9 mouse cellular contexts compared by ENCODE assay signal in the genomic region with DNA sequence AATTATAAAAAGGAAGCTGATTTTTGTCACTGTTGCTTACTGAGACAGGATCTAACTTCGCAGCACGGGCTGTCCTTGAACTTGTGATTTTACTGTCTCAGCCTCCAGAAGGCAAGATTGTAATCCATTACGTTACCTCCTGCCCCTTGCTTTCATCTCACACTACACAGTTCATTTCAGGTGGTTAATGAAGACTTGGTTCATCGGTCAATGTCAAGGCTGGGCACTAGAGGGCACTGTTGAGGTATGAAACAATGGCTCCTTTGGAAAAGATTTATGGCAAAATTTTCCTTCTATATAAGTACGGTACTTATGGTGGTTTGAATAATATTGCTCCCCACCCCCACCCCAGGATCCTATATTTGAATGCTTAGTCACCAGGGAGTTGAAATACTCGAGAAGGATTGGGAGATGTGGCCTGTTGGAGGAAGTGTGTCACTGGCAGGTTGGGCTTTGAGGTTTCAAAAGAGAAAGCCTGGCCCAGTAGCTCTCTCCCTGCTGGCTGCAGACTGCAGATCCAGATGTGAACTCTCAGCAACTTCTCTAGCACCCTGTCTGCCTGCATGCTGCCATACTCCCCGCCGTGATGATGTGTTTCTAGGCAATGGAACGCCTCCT. TPM values are rescaled to one million over a fixed set of nuclear protein-coding genes. Genes with fewer than 3 reads are reported as not detected.
DNase-seq lines count a peak whose midpoint lies in the region; ATAC-seq and TF ChIP-seq lines count a peak whose summit lies in the region.
"Had no signal": no experiment of that assay in that cellular context is flagged by ENCODE, and none has a peak within 500 bp of the region (broad histone marks: within the 10 kb centered on the region; RNA-seq: fewer than 3 reads in every experiment).

No protein-coding gene starts in this region.

- H3K27ac ChIP-seq in kidney, adult 2 months (ENCODE audit: insufficient read depth, low read depth, low read length): no peak overlapping the region
- H3K27ac ChIP-seq in kidney, embryonic 15.5 days: no peak overlapping the region
- no peak overlapping the region for H3K27ac ChIP-seq in neural tube, embryonic 15.5 days (replicated peaks)
- H3K27ac ChIP-seq: lung, embryonic 15.5 days had no signal

- ATAC-seq in kidney, embryonic 15.5 days (replicated peaks; ENCODE audit: low FRiP score): no peak
- 0 out of 2 replicates have a peak, but pooled peaks have one; percentile 21 for ATAC-seq in neural tube, embryonic 15.5 days (ENCODE audit: low FRiP score)

- no peak for TF ChIP-seq POLR2A in kidney, adult 2 months (IDR thresholded peaks at IDR 0.05; ENCODE audit: low read depth, low read length)

- no peaks in the 10 kb centered on the region for H3K9me3 ChIP-seq in kidney, embryonic 15.5 days (replicated peaks)
- H3K9me3 ChIP-seq in neural tube, embryonic 15.5 days (replicated peaks): no peaks in the 10 kb centered on the region
- H3K9me3 ChIP-seq: lung, embryonic 15.5 days had no signal

- no peak overlapping the region for H3K9ac ChIP-seq in kidney, embryonic 15.5 days
- H3K9ac ChIP-seq in neural tube, embryonic 15.5 days (replicated peaks): no peak overlapping the region
- H3K9ac ChIP-seq: lung, embryonic 15.5 days had no signal

- H3K36me3 ChIP-seq in kidney, adult 2 months (ENCODE audit: control insufficient read depth, insufficient read depth, low read length): no peaks in the 10 kb centered on the region
- peaks cover 9% of the 10 kb centered on the region for H3K36me3 ChIP-seq in kidney, embryonic 15.5 days
- H3K36me3 ChIP-seq in neural tube, embryonic 15.5 days: no peaks in the 10 kb centered on the region
- H3K36me3 ChIP-seq: lung, embryonic 15.5 days had no signal

- no peak overlapping the region for H3K4me3 ChIP-seq in kidney, adult 2 months (ENCODE audit: insufficient read depth, low read depth, low read length)
- no peak overlapping the region for H3K4me3 ChIP-seq in kidney, embryonic 15.5 days (replicated peaks)
- no peak overlapping the region for H3K4me3 ChIP-seq in neural tube, embryonic 15.5 days (replicated peaks)
- H3K4me3 ChIP-seq: lung, embryonic 15.5 days had no signal

- WGBS in kidney, adult 2 months: 35% methylated on average over 9 of the region's 9 CpGs
- 35% methylated on average over 9 of the region's 9 CpGs for WGBS in kidney, embryonic 15.5 days
- WGBS in neural tube, embryonic 15.5 days: 34% methylated on average over 9 of the region's 9 CpGs

- TF ChIP-seq CTCF in kidney, adult 2 months (conservative IDR thresholded peaks at IDR 0.05; ENCODE audit: insufficient read depth, insufficient read length, low read depth, low read length): peak; percentile 33; the same call in 1 of the 2 replicates

- intact Hi-C loops in left cerebral cortex, postnatal 36 days (cut with DNase I): no loop called here

- H3K27me3 ChIP-seq in kidney, adult 2 months (replicated peaks; ENCODE audit: control insufficient read depth, insufficient read depth, low read length): no peaks in the 10 kb centered on the region
- H3K27me3 ChIP-seq in kidney, embryonic 15.5 days: no peaks in the 10 kb centered on the region
- no peaks in the 10 kb centered on the region for H3K27me3 ChIP-seq in neural tube, embryonic 15.5 days (replicated peaks)
- H3K27me3 ChIP-seq: lung, embryonic 15.5 days had no signal

- H3K4me2 ChIP-seq in kidney, embryonic 15.5 days: no peak overlapping the region
- H3K4me2 ChIP-seq in neural tube, embryonic 15.5 days: no peak overlapping the region
- H3K4me2 ChIP-seq: lung, embryonic 15.5 days had no signal

- H3K4me1 ChIP-seq in kidney, adult 2 months (ENCODE audit: control insufficient read depth, insufficient read depth, low read length): 0 out of 2 replicates have a peak, but pooled peaks cover 3% of the 10 kb centered on the region
- H3K4me1 ChIP-seq in kidney, embryonic 15.5 days: no peaks in the 10 kb centered on the region
- no peaks in the 10 kb centered on the region for H3K4me1 ChIP-seq in neural tube, embryonic 15.5 days
- H3K4me1 ChIP-seq: lung, embryonic 15.5 days had no signal

- peak; percentile 54 for DNase-seq in kidney, adult 2 months
- peak; percentile 56 for DNase-seq in ES-CJ7 (ENCODE audit: low read depth, low spot score)
- DNase-seq in cerebellum, adult 18-20 months: peak; percentile 46 to 60
- peak; percentile 51 to 61 for DNase-seq in frontal cortex, postnatal 25 days (ENCODE audit: low spot score in 2 of 2)
- DNase-seq in left cerebral cortex, postnatal 36 days (ENCODE audit: low spot score in 2 of 2): peak; percentile 32 to 35
- no peak for DNase-seq in urinary bladder, adult 18-20 months (ENCODE audit: low spot score in 2 of 2)

RNA-seq across cellular contexts. Expression of gene Kin, which starts 18.3 kb away (rescaled TPM):
- polyA plus RNA-seq in kidney, adult 2 months (2012; rRNA removed): 3.2 and 4.6 TPM in 2 replicates
- polyA plus RNA-seq in kidney, embryonic 15.5 days (2015; fragmentation: Nextera tagmentation; extraction: Ambion mirVana): 29.6 and 33.3 TPM in 2 replicates
- total RNA-seq in left cerebral cortex, postnatal 36 days (2021): 10 to 100 TPM; 10.8 to 13.6 TPM
- polyA plus RNA-seq in neural tube, embryonic 15.5 days (2015; fragmentation: Nextera tagmentation; extraction: Ambion mirVana): 26.9 and 30.7 TPM in 2 replicates

RNA-seq across cellular contexts. Expression of gene Atp5c1, which starts 18.4 kb away (rescaled TPM):
- 786 and 1,002 TPM in 2 replicates for polyA plus RNA-seq in kidney, adult 2 months (2012; rRNA removed)
- polyA plus RNA-seq in kidney, embryonic 15.5 days (2015; fragmentation: Nextera tagmentation; extraction: Ambion mirVana): 661 and 685 TPM in 2 replicates
- 100 to 1,000 TPM; 247 to 250 TPM for total RNA-seq in left cerebral cortex, postnatal 36 days (2021)
- polyA plus RNA-seq in neural tube, embryonic 15.5 days (2015; fragmentation: Nextera tagmentation; extraction: Ambion mirVana): 622 and 639 TPM in 2 replicates

RNA-seq across cellular contexts. Expression of gene Itih2, which starts 32.5 kb away (rescaled TPM):
- polyA plus RNA-seq in kidney, adult 2 months (2012; rRNA removed): 0.78 and 1.0 TPM in 2 replicates
- polyA plus RNA-seq in kidney, embryonic 15.5 days (2015; fragmentation: Nextera tagmentation; extraction: Ambion mirVana): 2.3 and 4.4 TPM in 2 replicates
- 1 to 10 TPM; 1.9 to 3.6 TPM for total RNA-seq in left cerebral cortex, postnatal 36 days (2021)
- 1.2 and 2.6 TPM in 2 replicates for polyA plus RNA-seq in neural tube, embryonic 15.5 days (2015; fragmentation: Nextera tagmentation; extraction: Ambion mirVana)

RNA-seq across cellular contexts. Expression of gene Taf3, which starts 50.3 kb away (rescaled TPM):
- 5.3 and 6.5 TPM in 2 replicates for polyA plus RNA-seq in kidney, adult 2 months (2012; rRNA removed)
- 16.4 TPM in 2 replicates for polyA plus RNA-seq in kidney, embryonic 15.5 days (2015; fragmentation: Nextera tagmentation; extraction: Ambion mirVana)
- total RNA-seq in left cerebral cortex, postnatal 36 days (2021): 10 to 100 TPM; 13.0 to 17.4 TPM
- polyA plus RNA-seq in neural tube, embryonic 15.5 days (2015; fragmentation: Nextera tagmentation; extraction: Ambion mirVana): 12.0 and 13.1 TPM in 2 replicates

RNA-seq across cellular contexts. Expression of gene Itih5, which starts 54.7 kb away (rescaled TPM):
- 14.0 and 14.1 TPM in 2 replicates for polyA plus RNA-seq in kidney, adult 2 months (2012; rRNA removed)
- 5.8 and 6.9 TPM in 2 replicates for polyA plus RNA-seq in kidney, embryonic 15.5 days (2015; fragmentation: Nextera tagmentation; extraction: Ambion mirVana)
- total RNA-seq in left cerebral cortex, postnatal 36 days (2021): 10 to 100 TPM; 12.1 to 15.0 TPM
- polyA plus RNA-seq in neural tube, embryonic 15.5 days (2015; fragmentation: Nextera tagmentation; extraction: Ambion mirVana): 7.0 and 7.5 TPM in 2 replicates

Comparison
In these comparisons a context has a peak if more than half of its experiments do, and no peak if none do; other contexts are left out.
1. DNase-seq: peak in kidney, adult 2 months (single experiment), ES-CJ7 (single experiment), cerebellum, adult 18-20 months (2 of 2), frontal cortex, postnatal 25 days (2 of 2) and left cerebral cortex, postnatal 36 days (2 of 2); none in urinary bladder, adult 18-20 months (0 of 2).